Mouse (Mus musculus): ENCODE measurements around the gene Tmprss11b. TPM values are rescaled to one million over a fixed set of nuclear protein-coding genes. Genes with fewer than 3 reads are reported as not detected.

Tmprss11b gene
- polyA plus RNA-seq, 1 experiment from 2014 or later = not detected

DNA sequence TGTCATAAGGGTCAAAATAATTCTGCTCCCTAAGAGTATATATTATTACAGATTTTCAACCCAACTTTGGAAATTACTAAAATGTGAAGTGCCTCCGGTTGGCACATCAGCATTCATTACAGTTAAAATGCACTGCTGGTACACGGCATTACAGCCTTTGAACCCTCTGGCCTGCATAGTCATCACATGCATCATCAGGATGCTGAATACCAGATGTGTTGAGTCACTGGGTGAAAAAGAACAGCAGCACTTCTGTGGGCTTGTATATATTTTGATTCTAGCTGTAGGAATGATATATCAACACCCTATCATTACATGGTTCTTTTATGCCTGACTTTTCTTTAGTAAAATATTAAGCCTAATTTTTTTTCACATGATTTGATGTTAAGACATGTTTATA is 45.5 kb downstream of the Tmprss11b start:
- H3K4me1 ChIP-seq (ENCODE audit: control insufficient read depth, insufficient read depth, low read depth, low read length) = no peaks in the 10 kb centered on the region
- no peak overlapping the region for H3K4me3 ChIP-seq (ENCODE audit: low read length)
- WGBS = 84% methylated on average over 2 of the region's 2 CpGs
- no peaks in the 10 kb centered on the region for H3K9me3 ChIP-seq (ENCODE audit: control insufficient read depth, low read length)
- no peaks in the 10 kb centered on the region for H3K27me3 ChIP-seq (replicated peaks; ENCODE audit: control insufficient read depth, insufficient read depth, low read length)
- H3K4me2 ChIP-seq (ENCODE audit: low read length) = no peak overlapping the region
- no peak overlapping the region for H3K27ac ChIP-seq (ENCODE audit: low read depth, low read length)
- no peaks in the 10 kb centered on the region for H3K36me3 ChIP-seq (ENCODE audit: control insufficient read depth, insufficient read depth, low read length)
- no peak overlapping the region for H3K9ac ChIP-seq (ENCODE audit: low read depth, low read length)
- ATAC-seq = no peak

GRCm38 (mm10) chr5:86621778-86622177 is 54.4 kb downstream of the Tmprss11b start:
- Histone ChIP-seq H3K27me3 (replicated peaks; ENCODE audit: control insufficient read depth, insufficient read depth, low read length) (no peaks in the 10 kb centered on the region), H3K4me3 (ENCODE audit: low read length) (no peak overlapping the region), H3K9me3 (ENCODE audit: control insufficient read depth, low read length) (no peaks in the 10 kb centered on the region), H3K36me3 (ENCODE audit: control insufficient read depth, insufficient read depth, low read length) (no peaks in the 10 kb centered on the region), H3K27ac (ENCODE audit: low read depth, low read length) (no peak overlapping the region), H3K9ac (ENCODE audit: low read depth, low read length) (no peak overlapping the region), H3K4me1 (ENCODE audit: control insufficient read depth, insufficient read depth, low read depth, low read length) (no peaks in the 10 kb centered on the region), H3K4me2 (ENCODE audit: low read length) (no peak overlapping the region)
- 83% methylated on average over 1 of the region's 1 CpGs for WGBS
- ATAC-seq = no peak

Other genes with a start within 250 kb of the Tmprss11b start
- not detected in 2 replicates for gene Tmprss11a, start 207.4 kb downstream of the Tmprss11b start, polyA plus RNA-seq (2015; fragmentation: Nextera tagmentation; extraction: Ambion mirVana)
- gene Tmprss11g, start 157.8 kb downstream of the Tmprss11b start, polyA plus RNA-seq (2015; fragmentation: Nextera tagmentation; extraction: Ambion mirVana) = not detected in 2 replicates
- not detected in 2 replicates for gene Tmprss11f, start 43.9 kb downstream of the Tmprss11b start, polyA plus RNA-seq (2015; fragmentation: Nextera tagmentation; extraction: Ambion mirVana)
- gene Tmprss11e, start 69.5 kb upstream of the Tmprss11b start, polyA plus RNA-seq (2015; fragmentation: Nextera tagmentation; extraction: Ambion mirVana) = not detected in 2 replicates
- gene Ythdc1, start 127.9 kb upstream of the Tmprss11b start, polyA plus RNA-seq (2015; fragmentation: Nextera tagmentation; extraction: Ambion mirVana) = 28.4 and 30.5 TPM in 2 replicates
- not detected in 2 replicates for gene Ugt2b34, start 230.6 kb upstream of the Tmprss11b start, polyA plus RNA-seq (2015; fragmentation: Nextera tagmentation; extraction: Ambion mirVana)